Mouse (Mus musculus): ENCODE results near the gene Fam45a. TPM values are rescaled to one million over a fixed set of nuclear protein-coding genes. Genes with fewer than 3 reads are reported as not detected.
A peak's percentile ranks its signal among the peaks of the same experiment; 100 is the strongest.

Fam45a gene
- 13.5 and 14.2 TPM in 2 replicates for polyA plus RNA-seq (2012; rRNA removed)

- DNase-seq (ENCODE audit: low read depth) = no peak
Measured at GRCm38 (mm10) chr19:60811098-60812035, at the start of gene Fam45a. Gene Fam45a, plus strand, starts transcription at chr19:60811585.

- peak; percentile 54 for DNase-seq (ENCODE audit: low read depth)
Measured at GRCm38 (mm10) chr19:60773366-60773765, 38.0 kb upstream of the Fam45a start.

- DNase-seq (ENCODE audit: low read depth) = peak; percentile 54
Measured at GRCm38 (mm10) chr19:60782034-60782433, 29.4 kb upstream of the Fam45a start.

GRCm38 (mm10) chr19:60784712-60785111 lies 26.7 kb upstream of the Fam45a start:
- DNase-seq (ENCODE audit: low read depth) = no peak

- no peak for DNase-seq (ENCODE audit: low read depth)
Measured at GRCm38 (mm10) chr19:60787465-60788150, 23.8 kb upstream of the Fam45a start.

- no peak for DNase-seq (ENCODE audit: low read depth)
Measured at GRCm38 (mm10) chr19:60788214-60788960, 23.0 kb upstream of the Fam45a start.

- DNase-seq (ENCODE audit: low read depth) = no peak
Measured at GRCm38 (mm10) chr19:60789452-60789851, 21.9 kb upstream of the Fam45a start.

- DNase-seq (ENCODE audit: low read depth) = no peak
Measured at GRCm38 (mm10) chr19:60789919-60790506, 21.4 kb upstream of the Fam45a start.

- DNase-seq (ENCODE audit: low read depth) = peak; percentile 44
Measured at GRCm38 (mm10) chr19:60790551-60791161, 20.7 kb upstream of the Fam45a start, which contains the start of gene Eif3a. Gene Eif3a, minus strand, starts transcription at chr19:60790658.

- DNase-seq (ENCODE audit: low read depth) = no peak
Measured at GRCm38 (mm10) chr19:60791164-60791563, 20.2 kb upstream of the Fam45a start.

- DNase-seq (ENCODE audit: low read depth) = no peak
Measured at GRCm38 (mm10) chr19:60793170-60793707, 18.1 kb upstream of the Fam45a start.

GRCm38 (mm10) chr19:60795244-60795643 lies 16.1 kb upstream of the Fam45a start:
- DNase-seq (ENCODE audit: low read depth) = peak; percentile 85

- DNase-seq (ENCODE audit: low read depth) = no peak
Measured at GRCm38 (mm10) chr19:60797415-60797814, 14.0 kb upstream of the Fam45a start.

GRCm38 (mm10) chr19:60799867-60800569 lies 11.4 kb upstream of the Fam45a start:
- no peak for DNase-seq (ENCODE audit: low read depth)

- DNase-seq (ENCODE audit: low read depth) = no peak
Measured at GRCm38 (mm10) chr19:60804903-60805302, 6.5 kb upstream of the Fam45a start.

- DNase-seq (ENCODE audit: low read depth) = no peak
Measured at GRCm38 (mm10) chr19:60809927-60810326, 1.5 kb upstream of the Fam45a start.

- DNase-seq (ENCODE audit: low read depth) = no peak
Measured at GRCm38 (mm10) chr19:60812036-60812389, 628 bp downstream of the Fam45a start.

- no peak for DNase-seq (ENCODE audit: low read depth)
Measured at GRCm38 (mm10) chr19:60813133-60813532, 1.7 kb downstream of the Fam45a start.

- no peak for DNase-seq (ENCODE audit: low read depth)
Measured at GRCm38 (mm10) chr19:60818677-60819076, 7.3 kb downstream of the Fam45a start.

GRCm38 (mm10) chr19:60837747-60838146 lies 26.4 kb downstream of the Fam45a start:
- no peak for DNase-seq (ENCODE audit: low read depth)
